Mouse (Mus musculus): ENCODE measurements around the gene Klrb1c. TPM values are rescaled to one million over a fixed set of nuclear protein-coding genes. Genes with fewer than 3 reads are reported as not detected.
"Not testable (repeated sequence)": the region's sequence is repeated elsewhere in the genome, so short reads cannot be mapped to it uniquely, and the experiment has no call there.

The Klrb1c gene
- total RNA-seq (2021) = not detected

DNA sequence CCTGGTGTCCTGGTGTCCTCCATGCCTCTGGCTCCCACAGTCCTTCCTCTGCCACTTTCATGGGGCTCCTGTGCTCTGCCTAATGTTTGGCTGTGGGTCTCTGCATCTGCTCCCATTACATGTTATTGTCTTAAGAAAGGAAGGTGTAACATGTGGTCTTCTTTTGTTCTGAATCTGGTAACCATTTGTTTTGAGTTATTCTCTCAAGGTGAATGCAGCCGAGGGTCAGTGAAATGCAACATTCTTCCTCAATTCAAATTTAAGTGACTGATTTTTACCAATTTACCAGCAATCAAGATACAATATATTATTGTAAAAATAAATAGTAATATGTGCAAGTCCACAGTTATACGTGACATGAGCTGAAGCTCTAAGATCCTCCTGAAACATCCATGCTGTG lies at the start of gene Klrb1c:
Gene Klrb1c, minus strand, starts transcription at position 101 of the 400 bp plus-strand sequence.
- no peak for DNase-seq (ENCODE audit: extremely low spot score in 1 of 2, low spot score in 2 of 2)
- intact Hi-C loops (cut with DNase I) = no loop called here

DNA sequence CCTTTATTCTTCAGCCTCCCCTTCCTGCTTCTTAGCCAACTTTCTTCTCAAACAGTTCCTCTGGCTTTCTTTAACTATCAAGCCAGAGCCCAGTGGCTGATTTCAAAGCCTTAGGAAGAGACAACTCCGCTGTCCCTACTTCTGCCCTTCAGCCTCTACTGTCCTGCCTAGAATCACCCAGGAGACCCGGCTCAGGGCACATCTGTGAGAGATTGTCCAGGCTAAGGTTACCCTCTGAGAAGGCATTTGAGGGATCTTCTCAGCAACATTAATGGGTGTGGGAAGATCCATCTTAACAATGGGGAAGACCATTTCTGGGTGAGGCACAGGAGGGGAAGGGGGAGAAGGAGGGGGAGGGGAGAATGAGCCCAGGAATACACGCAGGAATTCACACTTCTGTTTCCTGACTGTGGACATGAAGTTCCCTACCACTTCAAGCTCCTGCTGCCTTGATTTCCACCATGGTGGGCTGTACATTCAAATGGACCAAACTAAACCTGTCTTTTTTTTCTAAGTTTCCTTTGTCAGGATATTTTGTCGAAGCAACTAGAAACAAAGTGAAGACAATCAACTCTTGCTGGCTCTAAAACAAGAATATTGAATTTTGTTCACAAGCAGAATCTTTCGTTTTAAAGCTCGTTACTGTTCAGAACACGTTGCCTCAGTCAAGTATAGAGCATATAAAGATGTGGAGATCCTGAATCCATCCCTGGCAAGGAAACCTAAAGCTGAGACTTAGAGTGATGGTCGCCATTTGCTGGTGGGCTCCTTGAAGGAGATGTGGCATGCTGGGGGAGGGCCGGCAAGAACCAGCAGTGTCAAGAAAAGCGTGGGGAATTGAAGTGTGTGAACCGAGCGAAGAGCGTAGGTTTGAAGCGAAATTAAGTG lies 48.7 kb upstream of the Klrb1c start:
- intact Hi-C loops (cut with DNase I) = loop anchor here (2.0 kb wide), 1 partner anchor 73 kb away; no protein-coding TSS in a partner anchor
- DNase-seq (ENCODE audit: extremely low spot score in 1 of 2, low spot score in 2 of 2) = peak; percentile 9 to 40

GRCm38 (mm10) chr6:128836955-128837334 lies 47.9 kb upstream of the Klrb1c start:
- intact Hi-C loops (cut with DNase I) = no loop called here
- DNase-seq (ENCODE audit: extremely low spot score in 1 of 2, low spot score in 2 of 2) = no peak

GRCm38 (mm10) chr6:128836191-128836954 lies 47.4 kb upstream of the Klrb1c start:
- DNase-seq (ENCODE audit: extremely low spot score in 1 of 2, low spot score in 2 of 2) = no peak
- intact Hi-C loops (cut with DNase I) = no loop called here

DNA sequence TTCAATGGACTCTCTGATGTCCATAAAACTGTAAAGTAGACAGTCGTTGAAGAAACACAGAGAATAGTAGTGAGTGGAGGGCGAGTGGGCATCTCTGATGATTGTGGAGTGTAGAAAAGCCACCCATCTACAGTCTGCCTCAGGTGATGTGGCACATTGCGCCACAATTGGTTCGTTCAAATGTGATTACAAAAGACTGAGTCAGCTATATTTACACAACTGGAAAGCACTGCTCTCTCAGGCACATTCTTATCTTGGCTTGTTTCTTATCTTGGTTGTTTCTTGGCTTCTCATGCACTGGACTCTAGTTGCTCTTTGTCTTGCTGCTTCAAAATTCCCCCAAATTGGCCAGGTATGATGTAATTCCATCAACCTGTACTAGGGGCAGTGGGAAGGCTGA lies 46.6 kb upstream of the Klrb1c start:
- no peak for DNase-seq (ENCODE audit: extremely low spot score in 1 of 2, low spot score in 2 of 2)

GRCm38 (mm10) chr6:128833046-128833445 lies 44.0 kb upstream of the Klrb1c start:
- intact Hi-C loops (cut with DNase I) = no loop called here

More for the DNA sequence above, 46.6 kb upstream of the Klrb1c start:
- intact Hi-C loops (cut with DNase I) = no loop called here

GRCm38 (mm10) chr6:128829837-128830236 lies 40.8 kb upstream of the Klrb1c start:
- no peak for DNase-seq (ENCODE audit: extremely low spot score in 1 of 2, low spot score in 2 of 2)
- intact Hi-C loops (cut with DNase I) = no loop called here

More at GRCm38 (mm10) chr6:128833046-128833445, 44.0 kb upstream of the Klrb1c start:
- DNase-seq (ENCODE audit: extremely low spot score in 1 of 2, low spot score in 2 of 2) = no peak

DNA sequence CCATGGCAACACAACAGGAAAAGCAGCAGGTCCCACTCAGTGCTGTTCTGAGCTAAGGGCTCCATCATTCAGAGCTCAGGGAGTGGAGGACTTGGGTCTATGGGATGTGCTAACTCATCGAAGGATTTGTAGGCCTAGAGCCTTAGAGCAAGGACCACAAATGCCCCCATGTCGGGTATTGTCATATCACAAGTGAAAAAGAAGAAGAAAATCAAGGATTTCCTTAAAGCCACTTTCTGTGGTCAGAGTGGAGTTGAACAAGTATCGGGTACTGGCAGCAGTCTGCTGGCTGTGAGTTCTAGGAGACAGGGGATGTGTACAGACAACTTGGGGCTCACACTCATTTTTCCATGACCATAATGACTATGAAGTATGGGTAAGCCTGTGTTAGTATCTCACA lies 37.8 kb upstream of the Klrb1c start:
- intact Hi-C loops (cut with DNase I) = no loop called here
- no peak for DNase-seq (ENCODE audit: extremely low spot score in 1 of 2, low spot score in 2 of 2)

GRCm38 (mm10) chr6:128826132-128826531 lies 37.1 kb upstream of the Klrb1c start, which contains the start of the genes Gm44511 and Klrb1b:
Gm44511 (minus strand) TSS chr6:128826315.
Klrb1b (minus strand) TSS chr6:128826331.
- no peak for DNase-seq (ENCODE audit: extremely low spot score in 1 of 2, low spot score in 2 of 2)
- intact Hi-C loops (cut with DNase I) = no loop called here

- intact Hi-C loops (cut with DNase I) = no loop called here
- DNase-seq (ENCODE audit: extremely low spot score in 1 of 2, low spot score in 2 of 2) = no peak
Measured at GRCm38 (mm10) chr6:128818083-128818802, 29.2 kb upstream of the Klrb1c start.

GRCm38 (mm10) chr6:128808532-128808931 lies 19.5 kb upstream of the Klrb1c start:
- intact Hi-C loops (cut with DNase I) = loop anchor here (10.0 kb wide), 1 partner anchor 556 kb away; no protein-coding TSS in a partner anchor

DNA sequence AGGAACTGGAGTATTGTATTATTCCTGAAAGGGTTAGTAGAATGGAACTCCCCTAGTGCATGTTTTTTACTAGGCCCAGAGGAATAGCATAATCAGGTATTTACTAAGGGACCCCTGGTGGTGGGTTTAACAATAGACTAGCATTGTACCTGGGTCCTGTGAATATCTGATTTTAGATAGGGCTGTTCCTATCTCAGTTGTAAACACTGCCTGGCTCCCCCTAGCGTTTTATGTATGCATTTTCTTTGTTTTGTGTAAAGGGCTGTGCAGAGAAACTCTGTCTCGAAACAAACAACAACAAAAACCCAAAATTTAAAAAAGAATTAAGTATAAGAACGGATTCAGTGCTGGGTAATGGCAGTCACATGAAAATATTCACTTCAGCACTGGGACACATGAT lies 18.0 kb upstream of the Klrb1c start:
- intact Hi-C loops (cut with DNase I) = loop anchor here (10.0 kb wide), 1 partner anchor 558 kb away; no protein-coding TSS in a partner anchor
- no peak for DNase-seq (ENCODE audit: extremely low spot score in 1 of 2, low spot score in 2 of 2)

More at GRCm38 (mm10) chr6:128808532-128808931, 19.5 kb upstream of the Klrb1c start:
- DNase-seq (ENCODE audit: extremely low spot score in 1 of 2, low spot score in 2 of 2) = peak; percentile 16 to 40

GRCm38 (mm10) chr6:128804823-128805640 lies 16.0 kb upstream of the Klrb1c start:
- peak; percentile 47 to 67 for DNase-seq (ENCODE audit: extremely low spot score in 1 of 2, low spot score in 2 of 2)
- intact Hi-C loops (cut with DNase I) = loop anchor here (10.0 kb wide), 1 partner anchor 560 kb away; no protein-coding TSS in a partner anchor

- intact Hi-C loops (cut with DNase I) = loop anchor here (2.0 to 10.0 kb wide), 2 partner anchors 40 to 562 kb away; no protein-coding TSS in a partner anchor
- peak; percentile 94 to 95 for DNase-seq (ENCODE audit: extremely low spot score in 1 of 2, low spot score in 2 of 2)
Measured at GRCm38 (mm10) chr6:128802999-128803857, 14.2 kb upstream of the Klrb1c start.

DNA sequence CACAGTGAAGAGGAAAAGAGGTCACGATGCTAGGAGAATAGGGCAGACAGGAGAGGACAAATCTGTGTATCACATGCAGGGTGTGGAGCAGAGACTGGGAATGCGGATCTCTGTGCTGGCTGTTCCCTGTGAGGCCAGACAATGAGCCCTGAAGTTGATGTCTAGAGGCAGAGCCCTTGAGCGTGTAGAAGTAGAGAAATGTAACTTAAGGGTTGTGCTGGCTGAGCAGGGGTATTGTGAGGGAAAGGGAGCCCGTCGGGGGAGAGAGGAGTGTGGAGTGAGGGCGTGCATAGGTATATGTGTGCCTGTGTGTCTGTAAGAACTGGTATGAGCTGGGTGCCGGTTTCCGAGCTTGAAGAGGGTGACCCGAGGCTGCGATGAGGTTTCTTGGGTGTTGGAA lies 13.5 kb upstream of the Klrb1c start:
- intact Hi-C loops (cut with DNase I) = loop anchor here (2.0 to 10.0 kb wide), 2 partner anchors 40 to 562 kb away; no protein-coding TSS in a partner anchor
- no peak for DNase-seq (ENCODE audit: extremely low spot score in 1 of 2, low spot score in 2 of 2)

DNA sequence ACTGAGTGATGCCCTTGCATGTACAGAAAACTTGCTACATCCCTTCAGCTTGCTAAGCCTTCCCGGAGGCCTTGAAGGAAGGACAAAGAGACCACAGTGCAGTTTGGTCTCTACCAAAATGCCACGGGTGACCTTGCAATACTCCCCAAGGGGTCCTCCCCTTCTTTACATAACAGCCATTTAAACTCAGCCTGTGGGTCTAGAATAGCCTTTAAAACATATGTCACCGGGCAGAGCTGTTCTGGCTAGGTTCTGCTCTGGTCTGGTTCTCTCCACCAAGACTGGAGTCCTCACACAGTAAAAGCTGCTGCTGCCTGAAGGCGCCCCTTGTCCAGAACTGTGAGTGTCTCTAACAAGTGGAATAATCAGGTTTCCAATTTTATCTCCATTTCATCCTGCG lies 11.7 kb upstream of the Klrb1c start:
- intact Hi-C loops (cut with DNase I) = loop anchor here (10.0 kb wide), 1 partner anchor 564 kb away; no protein-coding TSS in a partner anchor
- DNase-seq (ENCODE audit: extremely low spot score in 1 of 2, low spot score in 2 of 2) = not testable (repeated sequence)

- DNase-seq (ENCODE audit: extremely low spot score in 1 of 2, low spot score in 2 of 2) = no peak
- intact Hi-C loops (cut with DNase I) = loop anchor here (2.0 to 10.0 kb wide), 2 partner anchors 39 to 565 kb away; no protein-coding TSS in a partner anchor
Measured at GRCm38 (mm10) chr6:128799896-128800270, 10.9 kb upstream of the Klrb1c start.

Data from left cerebral cortex, postnatal 10 days (tissue).